Mouse (Mus musculus) cerebral cortex, adult 2 months (tissue): ENCODE data around the gene Igfbp6.

Experiments
- WGBS: fragments of 180-500 bp; shearing (Covaris S2); methylation state at CpG from one replicate; pipeline ENCODE4 v1.1.7; 2018; 5-methylcytosine and 5-hydroxymethylcytosine counted together

Igfbp6 gene

DNA sequence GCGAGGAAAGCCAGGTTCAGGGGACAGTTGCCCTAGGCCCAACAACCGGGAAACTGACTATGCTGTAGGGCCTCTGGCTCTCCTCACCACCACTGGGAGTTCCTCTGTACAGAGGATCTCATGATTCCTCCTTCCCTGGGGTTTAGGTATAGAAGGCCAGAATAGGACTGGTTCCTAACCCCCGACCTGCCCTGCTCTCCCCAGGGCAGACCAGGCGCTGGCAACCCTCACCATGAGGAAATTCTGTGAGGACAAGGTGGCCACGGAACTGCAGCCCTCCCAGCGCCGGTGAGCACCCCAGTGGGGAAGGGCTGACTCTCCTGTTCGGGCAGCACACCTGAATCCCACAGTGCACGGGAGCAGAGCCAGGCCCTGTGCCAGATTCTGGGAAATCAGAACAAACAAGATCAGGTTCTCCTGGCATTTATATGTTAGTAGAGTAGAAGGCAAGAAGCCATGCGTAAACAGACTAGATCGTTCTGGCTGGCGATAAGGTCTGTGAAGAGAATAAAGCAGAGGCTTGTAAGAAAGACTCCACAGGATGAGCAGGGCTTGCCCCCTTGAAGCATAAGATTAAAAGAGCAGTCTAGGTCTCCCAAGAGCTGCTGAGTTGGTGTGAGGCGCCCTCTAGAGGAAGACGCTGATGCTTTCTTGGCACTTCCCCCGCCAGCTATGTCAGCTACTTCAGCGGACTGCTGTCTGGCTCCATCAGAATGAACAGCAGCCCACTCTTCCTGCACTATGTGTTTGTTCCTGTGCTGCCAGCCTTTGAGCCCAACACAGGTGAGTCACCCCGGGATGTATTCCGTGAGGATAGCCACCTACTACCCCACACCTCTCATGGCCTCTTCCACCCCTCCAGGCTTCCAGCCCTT, 35.3 kb upstream of the Igfbp6 start:
- 44% methylated on average over 18 of the region's 18 CpGs for WGBS

DNA sequence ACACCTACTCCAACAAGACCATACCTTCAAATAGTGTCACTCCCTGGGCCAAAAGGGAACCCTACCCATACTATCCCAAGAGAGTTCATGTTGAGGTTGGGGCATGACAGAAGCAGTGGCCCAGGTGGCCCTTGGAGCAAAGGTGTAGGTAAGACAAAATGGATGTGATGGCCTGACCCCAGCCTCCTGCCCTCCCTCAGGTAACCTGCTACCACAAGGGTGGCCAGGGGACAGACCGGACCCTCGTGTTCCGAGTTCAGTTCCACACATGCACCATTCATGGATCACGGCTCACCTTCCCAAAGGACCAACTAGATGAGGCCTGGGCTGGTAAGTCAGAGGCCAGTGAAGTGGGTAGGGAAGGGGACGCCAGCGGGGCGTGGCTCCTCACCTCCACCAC, 33.9 kb upstream of the Igfbp6 start:
- WGBS: 97% methylated on average over 7 of the region's 7 CpGs

DNA sequence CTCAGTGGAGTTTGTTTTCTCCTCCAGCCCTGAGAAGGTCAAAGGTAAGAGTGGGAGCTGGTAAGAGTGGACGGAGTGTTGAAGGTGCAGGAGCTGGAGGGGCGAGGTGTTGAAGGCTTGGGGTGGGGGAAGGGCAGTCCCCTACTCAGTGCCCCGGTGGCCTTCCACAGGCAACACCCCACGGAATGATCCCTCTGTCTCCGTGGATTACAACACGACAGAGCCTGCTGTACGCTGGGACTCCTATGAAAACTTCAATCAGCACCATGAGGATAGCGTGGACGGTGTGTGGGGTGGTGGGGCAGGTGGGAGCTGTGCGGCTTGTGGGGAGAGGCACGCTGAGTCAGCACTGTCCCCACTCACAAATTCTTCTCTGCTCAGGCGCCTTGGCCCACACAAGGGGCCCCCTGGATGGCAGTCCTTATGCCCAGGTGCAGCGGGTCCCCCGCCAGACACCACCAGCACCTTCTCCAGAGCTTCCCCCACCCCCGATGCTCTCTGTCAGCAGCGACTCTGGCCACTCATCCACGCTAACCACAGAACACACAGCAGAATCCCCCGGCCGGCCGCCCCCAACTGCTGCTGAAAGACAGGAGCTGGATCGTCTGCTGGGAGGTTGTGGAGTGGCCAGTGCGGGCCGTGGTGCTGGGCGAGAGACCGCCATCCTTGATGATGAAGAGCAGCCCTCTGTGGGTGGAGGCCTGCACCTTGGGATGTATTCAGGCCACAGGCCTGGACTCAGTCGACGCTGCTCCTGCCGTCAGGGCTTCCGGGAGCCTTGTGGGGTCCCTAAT, 33.3 kb upstream of the Igfbp6 start:
- 78% methylated on average over 29 of the region's 29 CpGs for whole genome bisulfite sequencing

DNA sequence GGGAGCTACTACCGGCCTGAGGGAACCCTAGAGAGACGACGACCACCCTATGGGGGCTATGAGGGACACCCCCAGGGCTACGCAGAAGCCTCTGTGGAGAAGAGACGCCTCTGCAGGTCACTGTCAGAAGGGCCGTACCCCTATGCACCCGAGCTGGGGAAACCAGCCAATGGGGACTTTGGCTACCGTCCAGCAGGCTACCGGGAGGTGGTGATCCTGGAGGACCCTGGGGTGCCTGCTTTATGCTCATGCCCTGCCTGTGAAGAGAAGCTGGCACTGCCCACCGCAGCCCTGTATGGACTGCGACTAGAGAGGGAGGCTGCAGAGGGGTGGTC, 32.7 kb upstream of the Igfbp6 start:
- 67% methylated on average over 11 of the region's 11 CpGs for WGBS

DNA sequence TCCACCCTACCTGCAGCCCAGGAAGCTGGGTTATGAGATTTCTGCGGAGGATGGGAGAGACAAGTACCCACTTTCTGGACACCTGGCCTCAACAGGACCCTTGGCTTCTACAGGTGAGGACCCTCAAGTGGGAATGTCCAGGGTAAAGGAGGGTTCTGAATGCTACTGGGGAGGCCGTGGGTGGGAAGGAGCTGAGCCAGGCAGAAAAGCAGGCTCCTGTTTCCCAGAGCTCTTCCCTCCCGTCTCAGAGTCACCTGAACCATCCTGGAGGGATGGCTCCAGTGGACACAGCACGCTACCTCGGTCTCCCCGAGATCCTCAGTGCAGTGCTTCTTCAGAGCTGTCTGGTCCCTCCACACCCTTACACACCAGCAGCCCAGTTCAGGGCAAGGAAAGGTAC, 32.0 kb upstream of the Igfbp6 start:
- WGBS: 90% methylated on average over 6 of the region's 6 CpGs

DNA sequence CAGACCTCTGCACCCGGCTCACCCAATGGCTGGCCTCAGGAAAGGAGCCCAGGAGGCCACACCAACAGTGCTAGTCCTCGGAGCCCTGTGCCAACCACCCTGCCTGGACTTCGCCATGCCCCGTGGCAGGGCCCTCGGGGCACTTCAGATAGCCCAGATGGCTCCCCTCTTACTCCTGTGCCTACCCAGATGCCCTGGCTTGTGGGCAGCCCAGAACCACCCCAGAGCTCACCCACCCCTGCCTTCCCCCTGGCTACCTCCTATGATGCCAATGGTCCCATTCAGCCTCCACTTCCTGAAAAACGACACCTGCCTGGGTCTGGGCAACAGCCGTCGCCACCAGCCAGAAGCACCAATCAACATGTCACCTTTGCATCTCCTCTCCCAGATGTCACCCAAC, 31.3 kb upstream of the Igfbp6 start:
- WGBS: 77% methylated on average over 8 of the region's 8 CpGs

DNA sequence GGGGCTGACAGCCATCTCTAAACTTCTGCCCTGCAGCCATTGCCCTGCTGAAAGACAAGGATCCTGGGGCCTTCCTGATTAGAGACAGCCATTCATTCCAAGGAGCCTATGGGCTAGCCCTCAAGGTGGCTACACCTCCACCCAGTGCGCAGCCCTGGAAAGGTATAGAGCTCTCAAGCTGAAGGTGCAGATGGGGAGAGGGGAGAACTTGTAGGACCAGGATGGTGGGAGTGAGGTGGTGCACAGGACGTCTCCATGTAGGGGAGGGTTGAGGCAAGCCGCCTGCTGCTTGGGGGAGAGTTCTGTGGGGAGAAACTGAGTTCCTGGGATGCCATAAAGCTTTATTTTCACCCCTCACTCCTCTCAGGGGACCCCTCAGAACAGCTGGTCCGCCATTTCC, 30.5 kb upstream of the Igfbp6 start:
- 85% methylated on average over 4 of the region's 4 CpGs for WGBS

DNA sequence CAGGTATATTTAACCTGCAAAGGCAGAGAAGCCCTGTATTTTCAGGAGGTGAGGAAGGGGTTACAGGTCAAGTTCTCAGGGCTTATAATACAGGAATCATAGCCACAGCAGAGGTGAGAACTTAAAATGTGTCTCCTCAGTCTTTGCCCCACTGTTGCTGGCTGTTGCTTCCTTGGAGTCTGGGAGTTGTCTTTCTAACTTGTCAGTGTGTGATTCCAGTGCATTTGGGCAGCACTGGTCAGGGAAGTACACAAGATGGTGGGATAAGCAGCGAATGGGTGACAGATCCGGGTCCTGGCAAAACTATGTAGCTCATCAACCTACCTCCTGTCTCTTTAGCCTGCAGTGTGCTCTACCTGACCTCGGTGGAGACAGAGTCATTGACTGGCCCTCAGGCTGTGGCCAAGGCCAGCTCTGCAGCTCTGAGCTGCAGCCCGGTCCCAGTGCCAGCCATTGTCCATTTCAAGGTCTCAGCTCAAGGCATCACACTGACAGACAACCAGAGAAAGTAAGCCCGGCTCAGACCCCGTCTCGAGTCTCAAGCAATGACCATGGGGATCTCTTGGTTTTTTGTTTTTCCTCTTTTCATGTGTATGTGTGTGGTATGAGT, 29.4 kb upstream of the Igfbp6 start:
- 74% methylated on average over 7 of the region's 7 CpGs for WGBS

DNA sequence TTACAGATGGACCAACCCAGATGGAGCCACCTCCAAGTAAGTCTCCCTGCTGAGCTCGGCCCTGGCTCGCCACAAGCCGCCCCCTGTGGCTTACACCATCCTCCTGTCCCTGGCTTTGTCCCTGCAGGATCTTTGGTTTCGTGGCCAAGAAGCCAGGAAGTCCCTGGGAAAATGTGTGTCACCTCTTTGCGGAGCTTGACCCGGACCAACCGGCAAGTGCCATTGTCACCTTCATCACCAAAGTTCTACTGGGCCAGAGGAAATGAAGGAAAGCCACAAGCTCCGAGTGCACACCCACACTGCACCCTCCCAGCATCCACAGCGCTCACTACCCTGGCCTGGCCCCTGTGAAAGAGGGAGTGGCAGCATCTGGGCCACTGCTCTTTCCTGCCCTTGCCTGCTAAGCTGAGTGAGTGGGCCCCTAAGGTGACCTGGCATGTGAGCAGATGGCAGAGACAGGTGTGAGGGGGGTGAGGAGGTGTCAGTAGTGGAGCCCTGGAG, 28.4 kb upstream of the Igfbp6 start:
- WGBS: 56% methylated on average over 9 of the region's 9 CpGs

DNA sequence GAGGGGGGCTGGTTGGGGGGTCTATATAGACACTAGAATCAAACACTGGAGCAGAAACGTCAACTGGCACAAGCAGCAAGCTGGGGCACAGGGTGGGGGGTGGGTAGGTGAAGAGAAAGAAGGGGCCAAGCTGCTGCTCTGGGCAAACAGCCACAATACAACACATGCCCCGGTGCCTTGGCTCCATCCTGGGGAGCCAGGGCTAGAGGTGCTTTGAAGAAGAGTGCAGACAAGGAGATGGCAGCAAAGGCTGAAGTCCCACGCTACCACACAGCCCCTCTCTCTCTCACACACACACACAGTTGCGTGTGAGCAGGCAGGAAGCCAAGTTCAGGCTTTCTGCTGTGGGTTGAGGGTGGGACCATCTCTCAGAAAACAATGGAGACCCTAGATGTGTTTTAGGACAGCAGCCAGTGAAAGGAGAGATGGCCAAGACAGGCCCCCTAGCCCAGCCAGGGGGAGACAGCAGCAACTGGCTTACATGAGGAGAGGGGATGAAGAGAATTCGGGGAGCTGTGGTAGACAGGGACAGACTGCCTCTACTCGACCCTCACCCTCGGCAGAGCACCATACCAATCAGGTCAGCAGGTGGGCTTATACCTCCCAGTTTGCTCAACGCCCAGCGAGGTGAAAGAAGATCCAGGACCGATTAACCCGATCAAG, 27.3 kb upstream of the Igfbp6 start:
- 46% methylated on average over 11 of the region's 11 CpGs for WGBS

DNA sequence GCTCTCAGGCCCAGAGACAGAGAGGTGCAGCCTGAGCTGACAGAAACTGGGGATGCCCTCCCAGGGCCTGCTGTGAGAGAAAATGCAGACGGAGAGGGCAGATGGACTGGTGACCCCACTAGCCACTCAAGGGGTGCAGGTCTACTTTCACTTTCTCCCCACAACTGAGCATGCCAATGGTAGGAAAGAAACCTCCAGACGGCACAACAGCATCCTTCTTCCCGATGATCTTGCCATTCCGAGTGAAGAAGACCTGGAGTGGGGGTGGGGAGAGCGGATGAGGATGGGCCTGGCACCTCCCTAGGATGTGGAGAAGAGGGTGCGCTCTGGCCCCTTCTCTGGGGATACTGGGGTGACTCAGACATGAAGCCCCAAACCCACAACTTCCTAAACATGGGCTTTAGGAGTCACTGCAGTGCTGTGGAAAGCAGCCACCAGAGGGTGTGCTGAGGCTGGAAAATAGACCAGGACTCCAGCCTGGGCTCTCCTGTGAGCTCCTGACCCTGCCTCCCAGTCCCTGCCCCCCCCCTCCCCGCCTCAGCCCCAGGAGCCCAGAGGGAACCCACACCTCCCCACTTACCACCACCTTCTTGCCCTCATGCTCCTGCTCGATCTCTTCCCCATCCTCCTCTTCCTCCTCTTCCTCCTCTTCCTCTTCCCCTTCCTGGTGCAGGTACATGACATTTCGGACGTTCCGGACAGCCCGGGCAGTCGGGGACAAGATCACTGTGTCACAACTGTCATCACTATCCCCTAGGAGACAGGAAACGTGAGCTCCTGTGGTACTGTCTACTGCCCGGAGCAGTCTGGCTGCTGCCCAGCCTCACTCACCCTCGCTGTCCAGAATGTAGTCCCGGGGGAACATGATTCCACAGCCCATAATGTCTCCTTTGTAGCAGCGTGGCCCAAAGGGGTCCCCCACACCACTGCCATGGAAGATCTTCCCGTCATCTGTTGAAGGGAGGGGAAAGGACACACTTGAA, 26.4 kb upstream of the Igfbp6 start:
- WGBS: 61% methylated on average over 19 of the region's 19 CpGs

DNA sequence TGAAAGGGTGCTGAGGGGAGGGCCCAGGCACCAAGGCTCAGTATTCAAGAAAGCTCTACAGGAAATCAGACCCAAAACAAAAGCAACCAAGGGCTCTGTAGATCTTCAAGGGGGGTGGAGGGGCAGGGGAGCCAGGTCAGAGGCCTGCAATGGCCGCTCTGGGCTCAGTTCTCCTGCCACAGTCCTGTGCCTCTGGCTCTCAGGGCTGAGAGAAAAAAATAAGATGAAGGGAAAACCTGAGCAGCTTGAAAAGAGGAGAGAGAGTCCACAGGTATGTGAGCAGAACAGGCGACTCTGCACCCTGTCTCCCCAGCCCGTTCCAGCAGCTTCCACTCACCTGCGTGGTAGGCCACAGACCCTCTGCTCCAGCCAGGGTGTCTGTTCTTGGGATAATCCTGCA, 25.6 kb upstream of the Igfbp6 start:
- 88% methylated on average over 4 of the region's 4 CpGs for whole genome bisulfite sequencing

DNA sequence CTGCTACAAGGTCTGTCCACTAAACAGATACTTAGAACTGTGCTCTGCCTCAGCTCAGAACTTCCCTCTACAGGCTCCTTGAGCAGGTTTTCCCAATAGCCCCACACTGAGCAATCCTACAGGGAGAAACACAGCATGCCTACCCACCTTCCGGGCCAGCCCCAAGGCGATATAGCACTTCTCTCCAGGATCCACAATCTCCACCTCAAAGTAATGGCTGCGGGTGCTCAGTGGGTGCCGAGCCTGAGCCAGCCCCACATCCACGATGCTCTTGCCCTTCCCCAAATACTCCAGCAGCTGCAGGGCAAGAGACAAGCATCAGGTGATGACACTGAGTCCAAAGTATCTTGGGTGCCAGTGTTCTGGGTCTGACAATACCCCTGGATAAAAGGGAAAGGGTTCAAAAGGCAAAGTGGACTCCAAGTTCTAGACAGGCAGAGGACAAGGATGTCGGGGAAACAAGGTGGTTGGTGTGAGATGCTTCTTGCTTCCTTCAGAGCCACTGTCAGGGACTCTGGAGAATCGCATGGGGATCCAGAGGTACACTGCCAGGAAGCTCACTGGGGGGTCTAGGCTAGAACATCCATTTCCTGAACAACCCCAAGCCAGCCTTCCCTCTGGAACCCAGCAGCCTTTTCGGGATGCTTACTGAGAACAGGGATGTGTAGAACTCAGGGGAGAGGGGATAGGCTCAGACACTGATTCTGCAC, 24.9 kb upstream of the Igfbp6 start:
- WGBS: 74% methylated on average over 8 of the region's 8 CpGs

DNA sequence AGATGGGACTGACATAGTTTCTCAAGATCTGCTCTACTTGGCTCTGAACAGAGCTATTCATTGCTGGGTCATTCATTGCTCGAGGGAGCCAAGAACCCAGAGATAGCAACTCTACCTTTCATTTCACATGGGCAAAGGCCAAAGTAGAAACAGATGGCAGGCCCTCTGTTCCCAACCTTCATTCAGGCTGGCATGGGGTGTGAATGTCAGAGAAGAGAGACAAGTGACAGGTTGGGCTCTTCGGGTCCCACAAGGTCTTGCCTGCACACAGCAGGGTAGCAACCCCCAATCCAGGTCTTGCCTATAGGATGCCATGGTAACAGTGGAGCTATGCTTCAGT, 24.4 kb upstream of the Igfbp6 start:
- 47% methylated on average over 2 of the region's 2 CpGs for WGBS

DNA sequence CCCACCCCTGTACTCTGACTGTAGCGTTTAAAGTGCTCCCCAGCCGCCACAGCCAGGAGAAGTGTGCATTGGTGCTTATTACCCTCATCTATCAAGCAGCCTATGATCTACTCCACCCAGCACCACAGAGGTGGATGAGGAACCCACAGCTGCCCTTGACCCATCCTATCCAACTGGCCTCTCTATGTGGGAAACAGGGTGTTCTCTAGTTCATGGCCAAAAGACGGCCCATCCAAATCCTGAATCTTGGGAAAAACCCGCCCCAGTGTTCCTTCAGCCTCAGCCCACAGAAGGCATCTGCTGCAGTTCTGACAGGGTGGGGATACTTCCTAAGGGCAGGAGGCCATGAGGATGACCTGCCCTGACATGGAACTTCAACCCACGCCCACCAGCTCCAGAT, 23.6 kb upstream of the Igfbp6 start:
- WGBS: 59% methylated on average over 5 of the region's 5 CpGs

DNA sequence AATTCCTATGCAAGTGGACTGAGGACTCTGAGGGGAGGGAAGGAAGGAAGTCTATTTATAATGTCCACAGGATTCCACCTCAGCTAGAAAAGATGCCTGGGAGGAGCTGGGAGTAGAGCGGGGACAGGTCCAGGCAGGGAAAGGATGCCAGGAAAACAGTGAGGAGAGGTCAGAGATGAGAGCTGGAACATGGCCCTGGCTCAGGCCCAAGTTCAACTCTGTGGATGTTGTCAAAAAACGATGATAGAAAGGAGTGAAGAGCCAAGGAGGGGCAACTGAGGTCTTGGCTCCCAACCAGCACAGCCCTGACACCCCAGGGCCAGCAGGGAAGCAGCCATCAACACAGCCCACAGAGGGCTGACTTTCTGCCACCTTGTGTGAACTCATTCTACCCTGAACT, 17.9 kb upstream of the Igfbp6 start:
- WGBS: 38% methylated on average over 2 of the region's 2 CpGs

DNA sequence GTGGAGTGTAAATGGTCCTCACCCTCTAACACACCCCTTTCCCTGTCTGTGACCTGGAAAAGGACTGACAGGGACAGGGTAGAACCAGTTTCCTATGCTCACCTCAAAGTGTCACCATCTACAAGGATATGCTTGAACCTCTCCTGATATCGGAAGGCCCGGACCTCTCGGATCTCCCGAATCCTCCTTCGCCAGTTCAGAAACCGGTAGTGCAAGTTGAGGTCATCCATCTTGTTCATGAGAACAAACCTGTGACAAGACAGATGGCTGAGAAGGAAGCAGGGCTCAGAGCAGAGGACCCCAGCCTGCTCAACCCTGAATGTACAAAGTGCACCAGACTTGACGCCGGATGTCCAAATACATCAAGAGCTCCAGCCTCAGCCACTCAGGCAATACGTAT, 10.8 kb upstream of the Igfbp6 start:
- WGBS: 95% methylated on average over 9 of the region's 9 CpGs

DNA sequence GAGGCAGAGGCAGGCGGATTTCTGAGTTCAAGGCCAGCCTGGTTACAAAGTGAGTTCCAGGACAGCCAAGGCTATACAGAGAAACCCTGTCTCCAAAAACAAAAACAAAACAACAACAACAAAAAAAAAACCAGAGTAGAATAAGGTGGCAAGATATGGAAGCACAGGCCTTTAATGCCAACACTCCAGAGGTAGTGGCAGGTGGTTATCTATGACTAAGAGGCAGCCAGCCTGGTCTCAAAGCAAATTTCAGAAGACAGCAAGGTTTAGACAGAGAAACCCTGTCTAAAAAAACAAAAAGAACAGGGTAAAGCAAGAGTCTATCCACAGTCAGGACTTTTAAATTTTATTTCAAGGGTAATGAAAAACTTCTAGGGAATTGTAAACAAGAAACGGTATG, 9.5 kb upstream of the Igfbp6 start:
- 62% methylated on average over 2 of the region's 2 CpGs for WGBS

DNA sequence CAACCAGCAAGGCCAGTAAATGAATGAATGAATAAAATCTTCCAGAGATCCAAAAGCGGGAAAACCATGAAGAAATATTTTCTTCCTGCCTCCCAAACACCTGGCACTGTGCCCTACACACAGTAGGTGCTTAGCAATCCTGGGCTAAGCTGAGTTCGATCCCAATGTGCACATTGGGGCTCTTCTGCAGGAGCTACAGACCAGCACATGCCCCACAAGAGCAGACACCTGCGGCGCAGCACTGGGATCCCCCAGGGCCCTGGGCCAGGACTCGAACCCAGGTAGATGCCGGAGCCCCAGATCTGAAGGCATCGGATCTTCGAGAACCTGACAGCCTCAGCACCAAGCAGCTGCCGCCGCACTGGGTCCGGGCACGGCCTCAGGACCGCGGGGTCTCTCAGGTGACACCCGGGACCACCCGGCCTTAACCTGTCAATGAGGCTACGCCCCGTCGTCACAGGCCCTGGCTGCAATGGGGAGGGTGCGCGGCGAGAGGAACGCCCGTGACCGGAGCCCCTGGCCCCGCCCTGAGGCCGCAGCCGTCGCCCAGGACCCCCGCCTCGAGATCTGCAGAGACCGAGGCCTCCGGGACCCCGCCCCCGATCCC, 8.5 kb upstream of the Igfbp6 start:
- WGBS: 2% methylated on average over 35 of the region's 35 CpGs
